Mouse (Mus musculus) left cerebral cortex, adult 9 months (tissue): ENCODE data around the gene Bcl2.

Experiments used
- DNase-seq, 2 experiments: peaks; one replicate each; pipeline ENCODE4 v3.0.0; 2022; ENCODE audit warnings: low spot score in 2 of 2

The Bcl2 gene

DNA sequence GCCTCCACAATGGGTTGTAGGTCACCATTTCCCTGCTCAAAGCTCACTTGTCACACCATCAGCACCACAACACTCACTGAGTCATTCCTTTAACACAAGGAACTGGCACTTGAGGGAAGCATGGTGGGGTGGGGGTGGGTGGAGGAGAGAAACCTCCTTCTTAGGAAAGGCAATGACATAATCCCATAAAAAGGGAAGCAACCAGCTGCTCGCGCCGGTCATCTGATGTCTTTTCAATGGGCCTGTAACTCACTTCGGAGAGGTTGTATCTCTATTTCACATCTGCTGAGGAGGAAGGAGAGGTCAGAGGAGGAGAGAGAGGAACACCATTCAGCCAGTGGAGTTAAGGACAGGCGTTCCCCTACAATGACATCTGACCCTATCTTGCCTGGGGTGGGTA lies 86.8 kb downstream of the Bcl2 start:
- no peak for DNase-seq

DNA sequence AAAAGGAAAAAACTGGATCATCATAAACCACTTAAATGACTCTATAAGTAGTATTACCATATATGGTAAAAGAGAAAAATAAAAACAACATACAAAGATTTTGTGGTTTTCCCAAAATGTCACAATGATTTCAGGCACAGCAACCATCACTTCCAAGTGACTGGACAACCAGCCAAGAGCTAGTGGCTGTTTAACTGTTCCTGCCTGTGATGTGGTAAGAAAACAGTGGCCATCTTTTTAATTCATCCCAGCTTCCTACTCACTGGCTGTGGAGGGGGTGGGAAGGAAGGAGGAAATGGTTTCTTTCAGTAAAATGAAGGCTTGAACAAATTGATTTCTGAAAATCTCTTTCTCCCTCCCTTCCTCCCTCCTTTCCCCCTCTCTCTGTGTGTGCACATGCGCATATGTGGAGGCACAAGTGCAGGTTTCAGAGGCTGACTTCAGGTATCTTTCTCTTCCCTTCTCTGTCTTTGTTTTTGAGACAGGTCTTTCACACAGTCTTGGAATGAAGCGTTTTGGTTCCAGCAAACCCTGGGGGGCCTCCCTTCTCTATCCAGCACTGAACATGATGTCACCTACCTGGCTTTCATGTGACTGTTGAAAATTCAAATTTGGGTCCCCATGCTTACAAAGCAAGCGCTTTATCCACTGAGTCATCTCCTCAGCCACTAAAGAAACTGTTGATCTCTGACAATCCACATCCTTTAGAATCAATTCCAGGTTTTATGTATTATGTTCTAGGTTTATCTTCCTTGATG lies 93.7 kb downstream of the Bcl2 start:
- DNase-seq = no peak

DNA sequence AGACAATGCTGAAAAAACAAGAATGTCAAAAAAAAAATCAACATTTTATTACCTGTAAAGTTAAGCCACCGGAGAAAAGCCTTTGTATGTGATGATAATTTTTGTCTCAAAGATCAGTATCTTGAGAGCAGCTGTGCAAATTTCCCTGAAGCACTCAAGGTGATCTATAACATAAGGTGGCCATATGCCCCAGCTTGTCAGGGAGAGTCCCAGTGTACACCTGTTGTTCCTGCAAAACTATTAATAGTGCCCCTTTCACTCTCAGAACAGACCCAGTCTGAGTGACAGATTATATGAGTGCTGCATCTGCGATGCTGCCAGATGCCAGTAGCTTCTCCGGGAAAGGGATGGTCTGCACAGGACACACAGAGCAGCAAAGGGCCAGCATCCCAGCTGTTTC lies 95.3 kb downstream of the Bcl2 start:
- no peak for DNase-seq

DNA sequence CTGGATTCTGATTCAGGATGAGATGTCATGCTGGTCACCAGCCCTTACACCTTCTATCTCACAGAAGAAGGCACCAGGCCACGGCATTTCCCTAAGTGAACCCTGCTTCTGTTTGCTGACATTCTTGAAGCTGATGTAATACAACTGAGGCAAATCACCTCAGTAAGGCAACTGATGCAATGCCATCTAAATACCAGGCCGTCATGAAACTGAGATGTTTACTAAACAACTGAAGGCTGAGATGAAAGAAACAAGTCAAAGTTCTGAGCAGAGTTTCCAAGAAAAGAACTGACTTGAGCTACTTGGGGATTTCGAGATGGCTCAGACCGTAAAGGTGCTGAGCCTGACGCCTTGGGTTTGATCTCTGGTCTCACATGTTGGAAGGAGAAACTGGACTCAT lies 97.1 kb downstream of the Bcl2 start:
- no peak for DNase-seq

DNA sequence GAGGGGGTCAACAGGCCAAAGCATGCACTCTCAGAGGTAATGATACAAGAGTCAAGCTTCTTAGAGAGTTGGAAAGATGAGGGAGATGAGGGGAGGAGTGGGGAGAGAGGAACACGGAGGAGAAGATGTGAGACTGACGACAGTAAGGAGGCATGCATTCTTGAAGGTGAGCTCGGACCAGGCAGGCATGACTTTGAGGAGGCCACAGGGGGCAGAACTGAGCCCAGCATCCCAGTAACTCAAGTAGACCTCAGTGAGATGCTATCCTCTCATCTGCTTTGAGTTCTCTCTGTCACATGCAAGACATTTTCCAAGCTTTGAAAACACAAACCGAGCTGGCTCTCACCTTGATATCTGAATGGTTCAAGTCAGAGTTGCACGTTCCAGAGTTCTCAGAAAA lies 100.7 kb downstream of the Bcl2 start:
- DNase-seq = no peak

DNA sequence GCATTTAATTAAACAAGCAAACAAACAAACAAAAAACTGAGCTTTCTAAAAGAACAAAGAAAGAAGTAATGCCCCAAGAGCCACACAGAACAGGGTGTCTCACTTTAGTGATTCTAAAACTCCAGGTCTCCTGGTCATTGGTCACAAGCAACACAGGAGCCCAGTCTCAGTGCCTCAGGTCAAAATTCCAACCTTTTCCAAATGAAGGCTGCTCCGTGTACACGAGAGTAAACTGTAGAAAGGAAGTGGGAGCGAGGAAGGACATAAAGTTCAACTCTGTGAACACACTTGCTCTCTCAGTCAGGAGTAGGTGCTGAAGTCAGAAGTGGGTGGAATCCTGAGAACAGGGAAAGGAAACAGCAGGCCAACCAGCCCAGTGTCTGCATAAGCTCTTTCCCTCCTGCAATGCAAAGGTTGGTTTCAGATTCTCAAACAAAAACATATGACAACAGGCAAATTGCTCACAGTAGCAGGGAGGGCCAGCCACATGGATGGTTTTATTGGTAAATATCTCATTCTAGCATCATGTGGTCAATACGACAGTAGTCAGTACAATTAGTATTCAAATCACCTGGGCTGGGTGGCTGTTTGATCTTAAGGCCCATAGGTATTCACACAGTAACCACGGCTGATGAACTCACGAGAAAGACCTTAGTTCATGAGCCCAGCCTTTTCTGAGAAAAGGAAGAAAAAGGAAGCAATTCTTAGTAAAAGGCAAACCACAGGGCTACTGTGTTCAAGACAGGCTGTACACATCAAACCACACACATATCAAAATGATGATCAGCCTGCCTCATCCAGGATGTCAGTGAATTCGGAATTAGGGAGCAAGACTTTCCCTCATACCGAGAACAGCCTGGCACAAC lies 101.7 kb downstream of the Bcl2 start:
- no peak for DNase-seq

DNA sequence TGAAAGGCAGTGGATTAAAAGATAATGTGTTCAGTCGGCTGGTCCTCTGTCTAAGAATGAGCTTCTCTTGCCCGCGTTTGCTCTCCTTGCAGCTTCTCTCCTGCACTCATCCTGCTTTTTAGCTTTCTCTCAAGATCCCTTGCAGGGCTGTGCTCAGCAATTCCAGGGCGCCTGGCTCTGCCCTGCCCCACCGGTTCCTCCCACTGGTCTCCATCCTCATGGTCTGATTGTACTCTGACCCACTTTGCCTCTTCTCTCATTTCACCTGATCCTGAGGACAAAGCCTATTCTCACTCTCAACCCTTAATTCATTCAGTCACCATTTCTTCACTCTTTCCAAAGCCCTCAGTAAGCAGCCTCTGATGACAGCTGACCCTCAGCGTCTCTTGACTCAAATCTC lies 102.8 kb downstream of the Bcl2 start:
- no peak for DNase-seq

DNA sequence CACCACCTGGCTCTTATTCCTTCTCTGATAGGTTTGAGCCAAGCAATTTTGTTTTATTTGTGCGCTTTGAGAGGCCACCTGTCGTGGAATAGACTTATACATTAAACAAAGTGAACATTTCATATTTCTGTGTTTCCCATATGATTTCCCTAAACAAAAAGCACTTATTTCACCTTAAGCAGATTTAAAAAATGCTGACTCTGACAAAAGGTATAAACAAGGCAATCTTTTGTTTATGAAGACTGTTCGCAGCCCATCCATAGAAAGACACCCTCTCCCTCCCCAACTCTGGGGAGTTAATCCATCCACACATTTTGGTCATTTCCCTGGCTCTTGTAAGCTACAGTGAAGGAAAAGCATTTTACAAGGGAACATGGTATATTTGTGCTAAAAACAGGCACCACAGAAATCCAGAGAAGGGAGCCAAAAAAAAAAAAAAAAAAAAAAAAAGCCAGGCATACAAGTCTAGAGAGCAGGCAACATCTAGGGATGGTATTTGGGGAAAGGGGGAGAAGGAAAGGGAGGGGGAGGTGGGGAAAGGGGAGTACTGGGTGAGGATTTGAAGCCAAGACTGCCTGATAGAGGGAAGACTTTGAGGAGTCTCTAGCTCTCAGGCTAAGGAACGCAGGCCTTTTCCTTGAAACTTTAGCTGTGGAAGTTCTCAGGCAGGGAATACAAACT lies 105.8 kb downstream of the Bcl2 start:
- DNase-seq = no peak

DNA sequence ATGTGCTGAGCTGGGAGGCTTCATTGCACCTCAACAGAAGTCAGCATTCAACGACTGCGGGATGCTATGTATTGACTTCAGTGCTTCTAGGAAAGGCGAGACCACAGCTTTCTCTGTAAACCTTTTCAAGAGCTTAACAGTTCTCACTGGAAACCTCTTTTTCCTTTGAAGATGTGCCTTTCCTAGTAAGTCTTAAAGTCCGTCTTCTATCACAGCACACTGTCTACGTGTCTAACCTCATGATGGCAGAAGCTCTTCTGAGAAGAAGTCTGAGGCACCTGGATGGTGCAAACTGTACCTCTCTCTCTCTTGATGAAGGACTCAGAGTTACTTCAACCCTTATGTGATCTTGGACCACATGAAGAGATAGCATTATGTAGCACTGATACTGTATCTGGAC lies 107.1 kb downstream of the Bcl2 start:
- no peak for DNase-seq

DNA sequence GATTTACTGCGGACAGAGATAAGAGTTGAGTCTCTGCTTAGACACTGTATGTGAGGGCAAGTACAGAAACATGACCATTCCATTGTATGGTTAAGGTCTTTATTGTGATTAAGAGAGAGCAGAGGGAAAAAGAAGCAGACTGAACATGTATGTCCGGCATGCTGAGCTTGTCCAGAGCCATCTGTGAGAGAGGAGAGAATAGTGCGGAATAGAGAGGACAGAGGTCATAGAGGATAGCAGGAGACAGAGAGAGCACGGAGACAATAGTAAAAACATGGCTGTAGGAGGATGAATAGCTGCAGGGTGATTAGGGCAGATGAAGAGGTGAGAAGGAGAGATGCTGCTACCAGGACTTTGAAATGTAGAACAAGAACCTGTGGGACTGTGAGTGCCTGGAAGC lies 110.7 kb downstream of the Bcl2 start:
- DNase-seq = no peak

DNA sequence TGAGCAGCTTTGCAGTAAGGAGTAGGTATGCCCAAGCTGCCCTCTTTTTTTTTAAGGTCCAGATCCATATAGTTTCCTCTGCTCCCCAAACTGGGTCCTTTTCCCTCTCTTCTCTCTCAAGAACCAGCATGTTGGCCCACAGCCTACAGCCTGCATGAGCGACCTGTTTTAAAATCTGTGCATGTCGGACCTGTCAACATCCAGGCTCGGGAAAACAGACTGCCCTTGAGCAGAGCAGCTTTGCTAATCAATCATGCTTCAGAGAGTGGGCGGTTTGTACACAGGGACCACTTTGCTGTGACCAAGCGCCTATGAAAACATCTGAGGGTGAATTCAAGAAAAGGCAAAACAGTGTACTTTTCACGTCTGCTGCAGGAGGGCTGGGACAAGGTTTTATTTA lies 111.1 kb downstream of the Bcl2 start:
- no peak for DNase-seq

DNA sequence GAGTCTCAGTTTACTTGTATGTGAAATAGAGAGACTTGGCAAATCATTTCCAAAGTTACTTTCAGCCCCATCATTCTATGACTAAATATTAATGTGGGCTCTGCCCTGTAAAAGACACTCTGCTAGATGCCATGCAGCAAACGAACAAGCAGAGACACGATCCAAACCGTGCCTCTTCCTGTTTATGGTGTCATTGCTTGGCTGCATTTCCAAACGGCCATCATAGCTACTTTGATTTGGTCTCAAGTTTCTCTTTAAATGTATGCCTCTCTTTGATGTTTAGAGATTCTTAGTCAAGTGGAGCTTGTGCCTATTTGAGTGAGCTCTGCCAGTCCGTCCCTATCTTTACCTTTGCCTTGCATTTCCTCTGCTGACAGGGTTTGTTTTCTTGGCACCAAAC lies 111.5 kb downstream of the Bcl2 start:
- no peak for DNase-seq

DNA sequence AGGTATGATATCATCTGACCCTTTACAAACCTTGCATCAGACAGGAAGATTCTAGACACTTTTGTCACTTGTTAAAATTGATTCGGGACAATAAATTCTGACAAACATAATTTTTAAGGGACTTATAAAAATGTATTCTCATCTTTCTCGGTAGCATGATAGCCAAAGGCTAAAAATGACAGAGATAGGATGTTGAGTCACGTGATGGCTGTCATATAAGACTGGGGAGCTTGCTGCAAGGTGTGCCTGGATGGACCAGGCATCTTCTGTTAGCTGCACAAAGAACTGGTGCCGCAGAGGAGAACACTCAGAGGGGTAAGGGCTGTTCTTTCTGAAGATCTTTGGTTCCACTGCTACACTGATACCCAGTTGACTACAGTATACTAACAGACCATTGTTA lies 112.8 kb downstream of the Bcl2 start:
- DNase-seq = no peak

DNA sequence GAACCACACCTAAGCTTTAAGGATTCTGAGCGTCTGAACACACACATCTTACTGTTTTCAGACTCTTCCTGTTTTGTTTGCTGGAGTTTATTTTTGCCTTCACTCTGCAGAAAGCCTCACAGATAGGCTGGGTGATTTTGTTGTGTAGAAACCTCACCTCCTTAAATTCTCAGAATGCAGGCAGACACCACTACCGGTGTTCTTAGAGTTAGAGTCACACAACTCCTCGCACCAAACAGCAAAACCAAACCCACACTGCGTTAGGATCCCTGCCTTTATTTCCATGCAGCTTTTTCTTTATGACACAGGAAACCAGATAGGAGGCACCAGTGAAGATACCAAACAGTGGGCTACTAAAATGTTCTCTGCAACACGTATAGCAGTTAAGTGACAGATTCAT lies 113.2 kb downstream of the Bcl2 start:
- DNase-seq = no peak

DNA sequence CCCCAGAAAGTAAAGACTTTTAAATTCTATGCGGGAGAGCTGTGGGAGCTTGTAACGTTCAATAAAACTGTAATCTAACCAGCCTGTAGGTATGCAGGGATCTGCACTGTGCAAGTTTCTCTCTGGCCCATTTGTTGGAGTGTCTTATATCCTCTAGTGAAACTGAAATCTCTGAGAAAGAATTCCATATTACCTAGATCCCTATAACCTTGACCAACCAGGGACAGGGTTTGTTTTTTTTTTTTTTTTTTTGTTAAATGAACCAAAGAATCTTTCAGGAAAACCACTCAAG lies 115.8 kb downstream of the Bcl2 start:
- DNase-seq = no peak

DNA sequence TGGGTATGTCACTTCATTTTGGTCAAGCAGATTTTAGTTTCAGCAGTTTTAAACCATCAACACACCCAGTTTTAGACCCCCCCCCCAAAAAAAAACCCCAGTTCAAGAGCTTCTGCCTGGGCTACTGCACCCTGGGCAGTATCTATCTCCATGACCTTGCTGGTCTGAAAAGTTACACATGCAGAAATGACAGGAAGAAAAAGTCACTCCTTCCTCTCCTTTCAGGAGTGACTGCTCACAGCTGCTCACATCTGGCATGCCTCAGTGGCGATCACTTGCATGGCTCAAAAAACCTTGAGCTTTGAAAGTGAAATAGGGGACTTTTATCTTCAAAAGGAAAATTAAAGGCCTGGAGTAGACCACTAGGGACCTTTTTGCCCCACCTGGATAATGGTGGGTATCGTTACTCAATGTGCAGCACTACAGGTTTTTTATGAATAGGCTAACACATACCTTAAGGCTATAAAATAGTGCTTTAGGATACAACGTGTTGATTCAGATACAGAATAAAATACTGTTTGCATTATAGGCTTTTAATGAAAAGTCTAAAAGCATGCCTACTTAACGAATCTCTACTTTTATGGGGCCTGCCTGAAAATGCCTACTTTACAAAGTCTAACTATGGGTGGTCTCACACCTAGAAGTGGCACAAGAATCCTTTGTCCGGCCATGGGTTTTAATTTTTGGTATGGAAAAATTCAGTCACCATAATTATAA lies 116.3 kb downstream of the Bcl2 start:
- no peak for DNase-seq

DNA sequence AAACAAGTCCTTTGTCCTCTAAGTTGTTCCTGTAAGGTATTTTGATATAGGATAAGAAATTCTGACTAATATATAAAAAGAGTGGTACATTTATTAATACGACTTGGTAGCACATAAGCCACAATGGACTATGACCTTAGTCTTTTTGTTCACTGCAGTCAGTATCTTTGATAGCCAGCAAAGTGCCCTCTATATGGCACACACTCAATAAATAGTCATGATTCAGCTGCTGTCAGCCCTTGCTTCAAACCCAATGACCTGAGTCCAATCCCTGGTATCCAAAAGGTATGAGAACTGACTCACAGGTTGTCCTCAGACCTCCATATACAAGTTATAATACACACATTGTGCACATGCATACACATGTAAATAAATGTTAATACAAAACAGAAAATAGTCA lies 117.7 kb downstream of the Bcl2 start:
- DNase-seq = no peak

DNA sequence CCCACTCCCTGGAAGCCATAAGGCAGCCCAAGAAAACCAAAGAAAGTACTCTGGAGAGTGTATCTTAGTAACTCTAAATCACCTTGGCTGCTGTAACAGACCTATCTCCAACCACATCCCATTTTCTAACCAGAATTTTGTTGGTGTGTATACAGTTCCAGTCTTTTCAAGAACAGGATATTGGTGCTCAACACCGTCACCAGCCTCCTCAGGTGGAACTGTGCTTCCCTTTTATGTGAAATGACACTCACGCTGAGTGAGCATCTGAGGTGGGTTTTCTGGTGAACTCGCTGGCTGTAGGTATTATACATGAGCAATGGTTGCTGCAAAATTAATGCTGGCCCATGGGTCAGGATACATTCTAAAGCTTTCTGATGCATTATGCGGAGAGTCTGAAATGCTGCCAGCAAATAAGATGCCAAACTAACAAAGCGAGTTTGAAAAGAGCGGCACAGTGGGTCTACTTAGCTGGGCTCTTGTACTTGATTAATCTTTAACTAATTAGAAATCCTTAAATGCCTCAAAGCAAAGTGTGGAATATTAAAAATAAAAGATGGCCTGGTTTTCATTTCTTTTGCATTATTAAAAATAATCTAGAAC lies 118.7 kb downstream of the Bcl2 start:
- no peak for DNase-seq

DNA sequence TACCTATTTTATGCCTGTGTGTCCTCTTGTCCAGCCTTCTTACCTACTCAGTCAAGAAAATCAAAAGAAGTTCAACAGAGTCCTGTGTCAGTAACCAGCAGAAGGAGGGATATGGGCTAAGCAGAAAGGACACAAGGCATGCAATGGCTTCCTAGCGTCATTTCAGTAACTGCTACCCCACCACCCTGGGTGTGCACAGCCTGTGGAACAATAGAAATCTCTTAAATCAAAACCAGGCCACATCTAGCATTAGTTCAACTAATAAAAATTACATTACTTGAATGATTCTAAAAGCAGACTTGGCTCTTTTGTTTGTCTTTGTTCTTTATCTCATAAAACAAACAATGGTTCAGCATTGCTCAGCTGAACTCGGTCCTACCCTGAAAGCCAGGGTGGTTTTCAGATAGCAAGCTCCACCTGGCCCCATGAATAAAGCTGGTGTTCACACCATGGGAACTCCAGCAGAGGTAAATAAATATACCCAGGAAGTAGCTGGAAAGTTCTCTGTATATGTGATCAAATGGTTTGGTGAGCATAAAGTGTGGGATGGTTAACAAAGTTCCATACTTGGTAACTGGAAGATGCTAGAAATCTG lies 122.8 kb downstream of the Bcl2 start:
- no peak for DNase-seq

DNA sequence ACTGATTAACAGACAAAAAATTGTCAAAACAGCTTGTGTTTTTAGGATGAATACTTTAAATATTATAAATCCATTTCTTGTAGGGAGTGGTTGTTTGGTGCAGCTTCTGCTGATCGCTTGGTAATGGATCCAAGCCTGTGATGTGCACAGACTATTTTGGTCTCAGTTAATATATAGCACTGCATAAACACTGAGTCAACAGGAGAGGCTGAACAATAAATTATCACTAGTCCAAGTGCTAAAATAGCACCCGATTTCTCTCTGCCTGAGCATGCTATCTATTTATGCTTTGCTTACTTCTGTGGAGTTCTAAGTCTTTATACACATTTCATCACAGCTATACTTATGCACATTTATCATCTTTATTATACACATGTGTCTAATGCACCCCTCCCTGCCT lies 124.9 kb downstream of the Bcl2 start:
- DNase-seq = no peak

DNA sequence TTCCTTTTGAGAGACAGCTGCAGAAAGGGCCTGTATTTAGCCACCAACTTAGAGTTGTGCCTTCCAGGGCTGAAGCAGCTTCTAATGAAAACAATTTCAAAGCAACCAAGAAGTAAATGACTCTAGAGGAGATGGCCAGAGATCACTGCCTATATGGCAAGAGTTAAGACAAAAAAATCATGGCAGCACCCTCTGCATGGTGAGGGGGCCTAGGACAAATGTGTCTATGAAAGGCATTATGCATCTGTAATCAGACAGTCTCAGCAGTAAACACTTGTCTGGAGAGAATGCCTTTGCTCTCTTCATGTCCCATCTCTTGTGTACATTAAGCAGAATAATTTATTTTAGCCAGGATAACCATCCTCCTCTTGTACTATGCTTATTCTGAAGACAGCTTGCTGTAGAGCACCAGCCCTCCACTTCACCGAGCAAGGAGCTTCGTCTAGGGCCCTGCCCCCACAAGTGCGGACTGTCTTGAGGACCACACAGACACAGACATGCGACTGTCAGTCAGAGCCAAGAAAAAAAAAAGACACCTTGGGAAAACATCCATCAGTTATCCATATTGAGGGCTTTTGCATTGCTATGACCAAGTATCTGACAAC lies 126.1 kb downstream of the Bcl2 start:
- no peak for DNase-seq
